Mouse (Mus musculus) 3T3-L1 (cell line): ENCODE data around the gene Crx.
"Not testable (repeated sequence)": the region's sequence is repeated elsewhere in the genome, so short reads cannot be mapped to it uniquely, and the experiment has no call there.

Experiments
- DNase-seq: peaks from one replicate; pipeline ENCODE4 v3.0.0-alpha.2; 2015; ENCODE audit warnings: low read depth, low spot score

Crx gene

GRCm38 (mm10) chr7:15879756-15880155, at the start of gene Crx:
Gene Crx (minus strand): TSS chr7:15879968.
- no peak for DNase-seq

GRCm38 (mm10) chr7:15922220-15922773, 42.5 kb upstream of the Crx start, which contains the start of gene Selenow:
Gene Selenow (minus strand): TSS chr7:15922402.
- DNase-seq, result peak; percentile 88

- DNase-seq, result peak; percentile 55
Observed at GRCm38 (mm10) chr7:15921796-15922195, 42.0 kb upstream of the Crx start.

- no peak for DNase-seq
Observed at GRCm38 (mm10) chr7:15920645-15921190, 41.0 kb upstream of the Crx start.

GRCm38 (mm10) chr7:15919947-15920346, 40.2 kb upstream of the Crx start:
- no peak for DNase-seq

- no peak for DNase-seq
Observed at GRCm38 (mm10) chr7:15918371-15918770, 38.6 kb upstream of the Crx start.

- no peak for DNase-seq
Observed at GRCm38 (mm10) chr7:15916996-15917395, 37.2 kb upstream of the Crx start.

GRCm38 (mm10) chr7:15916134-15916723, 36.5 kb upstream of the Crx start:
- no peak for DNase-seq

- not testable (repeated sequence) for DNase-seq
Observed at GRCm38 (mm10) chr7:15915695-15916094, 35.9 kb upstream of the Crx start.

GRCm38 (mm10) chr7:15914751-15915150, 35.0 kb upstream of the Crx start:
- DNase-seq, result no peak

- DNase-seq, result peak; percentile 63
Observed at GRCm38 (mm10) chr7:15914252-15914651, 34.5 kb upstream of the Crx start.

- peak; percentile 80 for DNase-seq
Observed at GRCm38 (mm10) chr7:15912183-15912582, 32.4 kb upstream of the Crx start.

GRCm38 (mm10) chr7:15910521-15910920, 30.8 kb upstream of the Crx start:
- DNase-seq, result no peak

GRCm38 (mm10) chr7:15907971-15908590, 28.3 kb upstream of the Crx start:
- no peak for DNase-seq

- DNase-seq, result no peak
Observed at GRCm38 (mm10) chr7:15906602-15907001, 26.8 kb upstream of the Crx start.

GRCm38 (mm10) chr7:15905861-15906260, 26.1 kb upstream of the Crx start:
- no peak for DNase-seq

GRCm38 (mm10) chr7:15901366-15902048, 21.7 kb upstream of the Crx start:
- no peak for DNase-seq

- no peak for DNase-seq
Observed at GRCm38 (mm10) chr7:15894251-15894650, 14.5 kb upstream of the Crx start.

GRCm38 (mm10) chr7:15884127-15884526, 4.4 kb upstream of the Crx start:
- DNase-seq, result no peak

- DNase-seq, result no peak
Observed at GRCm38 (mm10) chr7:15882317-15882716, 2.5 kb upstream of the Crx start, which contains the start of gene Crxos. Gene Crxos (plus strand): TSS chr7:15882617.

GRCm38 (mm10) chr7:15881831-15882230, 2.1 kb upstream of the Crx start:
- DNase-seq, result no peak

GRCm38 (mm10) chr7:15881388-15881787, 1.6 kb upstream of the Crx start:
- DNase-seq, result no peak
